Mouse (Mus musculus) heart, adult 8-10 months (tissue): ENCODE data around the gene Phb2. TPM values are rescaled to one million over a fixed set of nuclear protein-coding genes. Genes with fewer than 3 reads are reported as not detected.
"Not testable (repeated sequence)": the region's sequence is repeated elsewhere in the genome, so short reads cannot be mapped to it uniquely, and the experiment has no call there.

ENCODE experiments used
- DNase-seq: peaks from one replicate; pipeline ENCODE4 v3.0.0; 2022; ENCODE audit warnings: low spot score
- total RNA-seq, 4 experiments: library from RNA; stranded (reverse); gene quantifications; 2 replicates each; pipeline ENCODE4 v1.2.4; 2022

Gene Phb2
- total RNA-seq = 100 to 1,000 TPM; 251 to 296 (median 279) TPM

GRCm38 (mm10) chr6:124711824-124712782 lies at the start of gene Phb2, which contains the start of gene Emg1:
Gene Phb2, plus strand, starts transcription at chr6:124712336.
Gene Emg1, minus strand, starts transcription at chr6:124712178.
- DNase-seq = peak; percentile 97

DNA sequence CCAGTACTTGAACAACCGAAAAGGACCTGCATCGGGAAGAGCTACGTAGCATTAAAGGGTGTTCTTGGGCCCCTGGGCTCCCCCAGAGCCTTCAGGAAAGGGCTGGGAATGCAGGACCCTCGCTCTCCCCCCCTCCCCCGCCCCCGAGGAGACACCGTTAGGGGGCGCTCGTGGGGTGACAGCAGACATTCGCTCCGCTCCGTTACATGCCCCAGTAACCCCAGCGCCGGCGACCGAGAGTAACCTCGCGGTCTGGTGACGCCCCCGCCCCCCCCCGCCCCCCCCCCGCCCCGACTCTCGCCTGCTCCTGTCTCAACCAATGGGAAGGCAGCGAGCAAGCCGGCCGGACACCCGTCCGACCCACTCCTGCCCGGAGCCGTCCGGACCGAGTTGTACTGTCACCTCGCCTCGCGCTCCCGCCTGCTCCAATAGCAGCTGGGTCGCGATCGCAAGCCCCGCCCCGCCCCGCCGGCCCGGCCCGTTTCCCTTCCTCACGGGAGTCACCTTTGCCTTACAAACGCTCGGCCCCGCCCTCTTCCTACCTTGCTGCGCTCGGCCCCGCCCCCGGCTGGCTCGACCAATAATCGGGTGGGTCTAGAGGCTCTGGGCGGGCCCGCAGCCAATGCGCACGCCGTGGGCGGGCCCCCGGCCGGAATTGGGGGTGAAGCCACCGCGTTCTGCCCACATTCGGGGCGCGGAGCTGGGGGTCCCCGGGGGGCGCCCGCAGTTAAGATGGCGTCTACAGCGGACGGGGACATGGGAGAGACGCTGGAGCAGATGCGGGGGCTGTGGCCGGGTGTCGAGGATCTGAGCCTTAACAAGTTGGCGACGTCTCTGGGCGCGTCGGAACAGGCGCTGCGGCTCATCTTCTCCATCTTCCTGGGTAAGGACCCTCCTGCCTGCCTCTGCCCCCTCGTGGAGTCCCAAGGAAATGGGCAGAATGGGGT lies 49.4 kb upstream of the Phb2 start, which contains the start of gene Lpcat3:
TSS of gene Lpcat3 (plus strand) at position 551 of the 947 bp plus-strand sequence.
- peak; percentile 96 for DNase-seq

- DNase-seq = peak; percentile 19
These were observed 48.7 kb upstream of the Phb2 start for GRCm38 (mm10) chr6:124663424-124663795.

DNA sequence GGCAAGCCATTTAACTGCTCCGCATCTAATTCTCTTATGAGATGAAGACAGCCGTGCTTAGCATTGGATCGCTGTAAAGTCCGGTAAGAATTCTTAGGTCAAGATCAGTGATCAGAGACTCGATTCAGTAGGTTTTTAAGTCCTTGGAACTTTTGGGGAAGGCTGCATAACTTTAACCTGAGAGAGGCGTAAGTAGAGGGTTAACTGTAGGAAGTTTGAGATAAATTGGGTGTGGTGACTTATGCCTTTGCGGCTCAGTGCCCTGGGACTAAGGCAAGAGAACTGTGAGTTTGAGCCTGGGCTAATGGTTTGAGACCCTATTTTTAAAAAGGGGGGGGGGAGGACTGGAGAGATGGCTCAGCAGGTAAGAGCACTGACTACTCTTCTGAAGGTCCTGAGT lies 47.9 kb upstream of the Phb2 start:
- no peak for DNase-seq

GRCm38 (mm10) chr6:124665011-124665410 lies 47.1 kb upstream of the Phb2 start:
- DNase-seq = no peak

DNA sequence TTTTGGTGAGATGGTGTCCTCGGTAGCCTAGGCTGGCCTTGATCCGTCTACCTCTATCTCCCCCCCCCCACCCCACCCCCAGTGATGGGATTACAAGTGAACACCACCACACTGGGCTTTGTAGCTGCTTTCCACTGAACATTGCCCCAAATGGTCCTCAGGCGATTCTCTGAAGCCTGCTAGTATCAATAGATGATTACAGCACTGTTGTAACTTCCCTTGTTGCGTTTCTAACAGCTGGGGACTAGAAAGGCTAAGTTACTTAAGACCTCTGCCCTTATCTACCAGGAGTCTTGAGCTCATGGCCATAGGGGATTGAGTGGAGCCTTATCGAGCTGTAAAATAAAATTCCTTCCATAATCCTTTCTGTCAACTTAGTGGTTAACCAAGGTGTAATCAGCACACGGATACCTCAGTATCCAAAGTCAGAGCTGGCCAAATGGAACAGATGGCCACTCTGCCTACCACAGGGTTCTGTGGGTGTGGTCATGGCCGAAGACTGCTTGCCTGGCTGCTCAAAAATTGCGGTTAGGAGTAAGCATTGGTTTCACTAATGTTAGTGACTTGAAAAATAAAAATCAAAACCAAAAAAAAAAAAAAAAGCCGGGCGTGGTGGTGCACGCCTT lies 42.8 kb upstream of the Phb2 start:
- DNase-seq = no peak

DNA sequence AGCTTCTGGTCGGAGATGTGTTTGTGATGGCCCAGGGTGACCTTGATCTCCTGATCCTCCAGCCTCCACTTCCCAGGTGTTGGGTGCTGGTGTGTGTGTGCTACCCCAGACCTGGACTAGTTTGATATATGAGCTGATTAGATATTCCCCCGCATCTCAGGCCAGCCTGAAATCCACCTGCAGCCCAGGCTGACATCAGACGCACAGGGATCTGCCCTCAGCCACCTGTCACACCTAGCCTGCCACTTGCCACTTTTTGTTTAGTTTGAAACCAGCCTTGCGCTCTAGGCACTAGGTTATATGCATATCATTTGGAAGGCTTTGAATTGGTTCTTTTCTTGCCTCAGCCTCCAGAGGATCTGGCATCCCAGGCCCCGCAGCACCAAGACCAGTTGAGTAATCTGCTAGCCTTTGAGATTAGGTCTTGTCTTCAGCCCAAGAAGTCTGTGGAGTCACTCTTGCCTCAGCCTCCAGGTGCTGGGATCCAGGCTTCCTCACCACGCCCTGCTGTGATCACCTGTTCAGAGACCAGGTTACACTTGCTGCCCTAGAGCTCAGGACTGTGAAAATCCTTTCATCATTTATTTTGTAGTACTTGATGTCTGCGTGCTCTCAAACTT lies 41.7 kb upstream of the Phb2 start:
- DNase-seq = no peak

DNA sequence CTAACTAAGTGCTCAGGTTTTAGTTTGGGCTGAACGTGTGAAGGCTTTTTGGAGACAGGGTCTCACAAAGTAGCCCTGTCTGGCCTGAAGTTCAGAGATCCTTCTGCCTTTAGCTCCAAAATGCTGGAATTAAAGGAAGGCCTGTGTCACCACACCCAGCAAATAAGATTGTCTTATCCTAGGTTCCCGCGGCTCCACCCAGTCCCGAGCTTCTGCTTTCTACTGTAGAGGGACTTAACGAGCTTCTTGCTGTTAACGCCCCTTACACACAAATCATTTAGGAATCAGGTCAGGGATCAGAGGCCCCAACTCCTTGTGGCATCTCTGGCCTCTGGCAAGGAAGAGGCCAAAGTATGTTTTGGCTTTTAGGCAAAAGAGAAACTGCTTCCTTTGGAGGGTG lies 40.0 kb upstream of the Phb2 start:
- no peak for DNase-seq

- DNase-seq = peak; percentile 33
These were observed 38.5 kb upstream of the Phb2 start for GRCm38 (mm10) chr6:124673619-124674018.

GRCm38 (mm10) chr6:124674591-124674990 lies 37.5 kb upstream of the Phb2 start:
- no peak for DNase-seq

GRCm38 (mm10) chr6:124676171-124676570 lies 36.0 kb upstream of the Phb2 start:
- no peak for DNase-seq

DNA sequence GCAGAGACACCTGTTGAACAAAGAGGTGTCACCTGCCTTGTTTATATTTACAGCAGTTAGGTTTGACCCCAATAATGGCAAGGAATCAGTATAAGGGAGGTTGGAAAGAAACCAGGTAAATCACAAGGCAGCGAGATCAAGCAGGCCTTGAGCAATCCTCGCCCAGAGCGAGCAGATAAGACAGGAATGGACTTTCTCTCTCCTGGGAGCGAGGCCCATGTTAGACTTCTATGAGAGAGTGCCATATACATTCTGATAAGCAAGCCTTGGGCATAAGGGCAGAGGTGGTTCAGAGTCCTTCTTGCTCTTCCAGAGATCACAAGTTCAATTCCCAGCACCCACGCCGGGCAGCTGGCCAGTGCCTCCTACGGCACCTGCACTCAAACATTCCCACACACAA lies 33.4 kb upstream of the Phb2 start:
- no peak for DNase-seq

GRCm38 (mm10) chr6:124679486-124679885 lies 32.6 kb upstream of the Phb2 start:
- no peak for DNase-seq

DNA sequence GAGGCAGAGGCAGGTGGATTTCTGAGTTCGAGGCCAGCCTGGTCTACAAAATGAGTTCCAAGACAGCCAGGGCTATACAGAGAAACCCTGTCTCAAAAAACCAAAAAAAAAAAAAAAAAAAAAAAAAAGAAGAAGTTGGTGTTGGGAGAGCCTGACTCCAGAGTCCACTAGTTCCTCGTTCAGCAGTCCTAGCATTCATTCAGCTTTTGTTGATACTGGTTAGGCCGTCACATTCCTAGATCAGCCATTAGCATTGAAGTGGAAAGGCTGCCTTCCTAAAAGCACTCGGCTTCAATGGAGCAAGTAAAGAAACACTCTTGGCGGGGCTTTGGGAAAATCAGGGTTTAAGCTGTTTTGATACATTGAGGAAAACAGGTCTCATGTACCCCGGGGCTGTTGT lies 29.8 kb upstream of the Phb2 start:
- not testable (repeated sequence) for DNase-seq

- no peak for DNase-seq
These were observed 28.3 kb upstream of the Phb2 start for GRCm38 (mm10) chr6:124683591-124684417.

DNA sequence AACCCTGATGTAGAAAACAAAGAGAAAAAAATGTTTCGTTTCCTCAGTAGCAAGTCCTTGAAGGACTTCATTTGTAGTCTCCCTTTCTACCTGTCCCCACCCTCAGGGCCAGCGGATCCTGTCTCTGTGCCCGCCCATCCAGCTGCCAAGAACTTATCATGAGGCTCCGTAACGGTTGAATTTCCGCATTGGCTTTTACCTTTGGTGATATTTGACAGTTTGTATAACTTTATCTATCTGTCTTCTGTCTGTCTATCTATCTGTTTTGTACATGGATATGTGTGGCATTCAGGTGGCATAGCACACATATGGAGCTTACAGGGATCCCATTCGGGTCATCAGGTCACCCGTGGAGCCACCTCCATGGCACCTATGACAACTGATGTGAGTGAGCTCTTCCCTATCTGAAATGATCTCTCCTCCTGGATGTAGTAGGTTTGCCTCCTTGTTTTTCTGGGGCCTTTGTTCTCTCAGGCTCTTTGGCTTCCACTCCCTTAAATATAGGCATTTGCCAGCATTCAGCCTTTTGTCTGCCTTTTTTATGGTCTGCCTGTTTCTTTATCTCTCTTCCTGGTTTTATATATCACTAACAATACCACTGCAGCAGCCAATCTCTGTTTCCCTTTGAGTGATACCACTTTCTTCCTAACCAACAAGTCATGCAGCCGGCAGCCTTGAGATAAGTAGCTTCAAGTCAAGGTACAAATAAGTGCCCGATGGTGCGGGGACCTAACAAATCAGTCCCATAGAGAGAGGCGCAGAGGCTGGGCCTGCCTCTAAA lies 26.3 kb upstream of the Phb2 start:
- no peak for DNase-seq

DNA sequence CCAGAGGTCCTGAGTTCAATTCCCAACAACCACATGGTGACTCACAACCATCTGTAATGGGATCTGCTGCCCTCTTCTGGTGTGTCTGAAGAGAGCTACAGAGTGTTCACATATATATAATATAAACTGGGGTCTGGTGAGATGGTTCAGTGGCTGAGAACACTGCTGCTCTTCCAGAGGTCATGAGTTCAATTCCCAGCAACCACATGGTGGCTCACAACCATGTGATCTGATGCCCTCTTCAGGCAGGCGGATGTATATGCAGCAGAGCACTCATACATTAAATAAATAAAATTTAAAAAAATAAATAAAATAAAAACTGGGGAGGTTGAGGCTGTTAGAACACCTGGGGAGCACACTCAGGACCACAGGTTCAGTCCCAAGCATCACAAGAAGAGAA lies 25.5 kb upstream of the Phb2 start:
- DNase-seq = not testable (repeated sequence)

- no peak for DNase-seq
These were observed 23.9 kb upstream of the Phb2 start for GRCm38 (mm10) chr6:124688151-124688758.

GRCm38 (mm10) chr6:124689011-124689410 lies 23.1 kb upstream of the Phb2 start:
- no peak for DNase-seq
